Mouse (Mus musculus): ENCODE data around the gene Nynrin. TPM values are rescaled to one million over a fixed set of nuclear protein-coding genes. Genes with fewer than 3 reads are reported as not detected.
A peak's percentile ranks its signal among the peaks of the same experiment; 100 is the strongest.

Gene Nynrin
- total and polyA plus RNA-seq, 2 experiments from 2014 or later = 7.2 to 42.0 TPM

GRCm38 (mm10) chr14:55855101-55855561 lies 1.3 kb downstream of the Nynrin start:
- H3K27ac ChIP-seq (ENCODE audit: low read depth, low read length) = peak overlapping the region; percentile 83
- no peak for TF ChIP-seq CTCF (IDR thresholded peaks at IDR 0.05)
- H3K4me1 ChIP-seq (ENCODE audit: insufficient read depth, low read length) = peaks cover 29% of the 10 kb centered on the region
- no peaks in the 10 kb centered on the region for H3K9me3 ChIP-seq (ENCODE audit: low read length)
- H3K4me3 ChIP-seq (ENCODE audit: low read depth, low read length) = peak overlapping the region; percentile 62
- H3K27me3 ChIP-seq (ENCODE audit: insufficient read depth, low read length) = no peaks in the 10 kb centered on the region
- ATAC-seq (ENCODE audit: low FRiP score) (peak; percentile 18; the same call in 1 of the 2 replicates), DNase-seq (ENCODE audit: low spot score) (peak; percentile 59)
- no peaks in the 10 kb centered on the region for H3K36me3 ChIP-seq (ENCODE audit: insufficient read depth, low read length)
- peak overlapping the region; percentile 86 for H3K9ac ChIP-seq (replicated peaks; ENCODE audit: low read length, poor library complexity, severe bottlenecking)
- WGBS = 1% methylated on average over 4 of the region's 4 CpGs
- peak overlapping the region; percentile 87 for H3K4me2 ChIP-seq (ENCODE audit: low read depth, low read length, poor library complexity, severe bottlenecking)

GRCm38 (mm10) chr14:55857588-55857987 lies 3.8 kb downstream of the Nynrin start:
- no peak overlapping the region; the same call in 1 of the 2 replicates for H3K9ac ChIP-seq (replicated peaks; ENCODE audit: low read length, poor library complexity, severe bottlenecking)
- H3K27me3 ChIP-seq (ENCODE audit: insufficient read depth, low read length) = no peaks in the 10 kb centered on the region
- H3K36me3 ChIP-seq (ENCODE audit: insufficient read depth, low read length) = no peaks in the 10 kb centered on the region
- H3K4me2 ChIP-seq (ENCODE audit: low read depth, low read length, poor library complexity, severe bottlenecking) = peak overlapping the region; percentile 28; the same call in 1 of the 2 replicates
- H3K27ac ChIP-seq (ENCODE audit: low read depth, low read length) = no peak overlapping the region
- H3K9me3 ChIP-seq (ENCODE audit: low read length) = no peaks in the 10 kb centered on the region
- TF ChIP-seq CTCF (IDR thresholded peaks at IDR 0.05) = no peak
- peaks cover 31% of the 10 kb centered on the region for H3K4me1 ChIP-seq (ENCODE audit: insufficient read depth, low read length)
- DNase-seq (ENCODE audit: low spot score) = no peak
- 71% methylated on average over 4 of the region's 4 CpGs for WGBS
- no peak overlapping the region for H3K4me3 ChIP-seq (ENCODE audit: low read depth, low read length)
- ATAC-seq (ENCODE audit: low FRiP score) = no peak

- Histone ChIP-seq H3K4me3 (ENCODE audit: low read depth, low read length) (no peak overlapping the region), H3K36me3 (ENCODE audit: insufficient read depth, low read length) (peaks cover 32% of the 10 kb centered on the region), H3K9ac (replicated peaks; ENCODE audit: low read length, poor library complexity, severe bottlenecking) (no peak overlapping the region), H3K4me1 (ENCODE audit: insufficient read depth, low read length) (peaks cover 13% of the 10 kb centered on the region), H3K9me3 (ENCODE audit: low read length) (no peaks in the 10 kb centered on the region), H3K27me3 (ENCODE audit: insufficient read depth, low read length) (no peaks in the 10 kb centered on the region), H3K27ac (ENCODE audit: low read depth, low read length) (no peak overlapping the region), H3K4me2 (ENCODE audit: low read depth, low read length, poor library complexity, severe bottlenecking) (no peak overlapping the region)
- no peak for ATAC-seq (ENCODE audit: low FRiP score)
- DNase-seq (ENCODE audit: low spot score) = no peak
- 67% methylated on average over 6 of the region's 6 CpGs for WGBS
- TF ChIP-seq CTCF (IDR thresholded peaks at IDR 0.05) = no peak
Observed at GRCm38 (mm10) chr14:55862186-55862585, 8.4 kb downstream of the Nynrin start.

- no peak overlapping the region for H3K9ac ChIP-seq (replicated peaks; ENCODE audit: low read length, poor library complexity, severe bottlenecking)
- H3K27me3 ChIP-seq (ENCODE audit: insufficient read depth, low read length) = no peaks in the 10 kb centered on the region
- no peak overlapping the region for H3K4me3 ChIP-seq (ENCODE audit: low read depth, low read length)
- TF ChIP-seq CTCF (IDR thresholded peaks at IDR 0.05) = no peak
- peaks cover 36% of the 10 kb centered on the region for H3K36me3 ChIP-seq (ENCODE audit: insufficient read depth, low read length)
- 95% methylated on average over 10 of the region's 10 CpGs for WGBS
- H3K4me1 ChIP-seq (ENCODE audit: insufficient read depth, low read length) = peaks cover 5% of the 10 kb centered on the region; the same call in 1 of the 2 replicates
- H3K27ac ChIP-seq (ENCODE audit: low read depth, low read length) = no peak overlapping the region
- H3K4me2 ChIP-seq (ENCODE audit: low read depth, low read length, poor library complexity, severe bottlenecking) = no peak overlapping the region
- H3K9me3 ChIP-seq (ENCODE audit: low read length) = no peaks in the 10 kb centered on the region
- DNase-seq (ENCODE audit: low spot score) = no peak
- ATAC-seq (ENCODE audit: low FRiP score) = no peak
Observed at GRCm38 (mm10) chr14:55862970-55863369, 9.2 kb downstream of the Nynrin start.

GRCm38 (mm10) chr14:55863773-55864172 lies 10.0 kb downstream of the Nynrin start:
- Histone ChIP-seq H3K4me3 (ENCODE audit: low read depth, low read length) (no peak overlapping the region), H3K27me3 (ENCODE audit: insufficient read depth, low read length) (no peaks in the 10 kb centered on the region), H3K27ac (ENCODE audit: low read depth, low read length) (no peak overlapping the region), H3K9me3 (ENCODE audit: low read length) (no peaks in the 10 kb centered on the region), H3K4me1 (ENCODE audit: insufficient read depth, low read length) (peaks cover 3% of the 10 kb centered on the region; the same call in 1 of the 2 replicates), H3K4me2 (ENCODE audit: low read depth, low read length, poor library complexity, severe bottlenecking) (no peak overlapping the region), H3K9ac (replicated peaks; ENCODE audit: low read length, poor library complexity, severe bottlenecking) (no peak overlapping the region), H3K36me3 (ENCODE audit: insufficient read depth, low read length) (peaks cover 44% of the 10 kb centered on the region)
- 25% methylated on average over 7 of the region's 7 CpGs for WGBS
- ATAC-seq (ENCODE audit: low FRiP score) (no peak), DNase-seq (ENCODE audit: low spot score) (peak; percentile 70)
- TF ChIP-seq CTCF (IDR thresholded peaks at IDR 0.05) = peak; percentile 87

- peak; percentile 88 for TF ChIP-seq CTCF (IDR thresholded peaks at IDR 0.05)
- Histone ChIP-seq H3K27ac (ENCODE audit: low read depth, low read length) (no peak overlapping the region), H3K4me3 (ENCODE audit: low read depth, low read length) (no peak overlapping the region), H3K27me3 (ENCODE audit: insufficient read depth, low read length) (no peaks in the 10 kb centered on the region), H3K9ac (replicated peaks; ENCODE audit: low read length, poor library complexity, severe bottlenecking) (no peak overlapping the region), H3K4me1 (ENCODE audit: insufficient read depth, low read length) (peaks cover 3% of the 10 kb centered on the region; the same call in 1 of the 2 replicates), H3K36me3 (ENCODE audit: insufficient read depth, low read length) (peaks cover 67% of the 10 kb centered on the region), H3K4me2 (ENCODE audit: low read depth, low read length, poor library complexity, severe bottlenecking) (no peak overlapping the region), H3K9me3 (ENCODE audit: low read length) (no peaks in the 10 kb centered on the region)
- no peak for ATAC-seq (ENCODE audit: low FRiP score)
- peak; percentile 62 for DNase-seq (ENCODE audit: low spot score)
- WGBS = 41% methylated on average over 4 of the region's 4 CpGs
Observed at GRCm38 (mm10) chr14:55866962-55867361, 13.2 kb downstream of the Nynrin start.

Data from midbrain, postnatal 0 days (tissue).